Mouse (Mus musculus) embryonic facial prominence, embryonic 14.5 days (tissue): ENCODE data around the gene Pla2g2c. TPM values are rescaled to one million over a fixed set of nuclear protein-coding genes. Genes with fewer than 3 reads are reported as not detected.
A peak's percentile ranks its signal among the peaks of the same experiment; 100 is the strongest.

Source experiments
- ATAC-seq: fragments of 200-750 bp; cut with Nextera tagmentation; 2 replicates; pipeline ENCODE4 v1.8.0; 2017; ENCODE audit warnings: low read depth, moderate number of reproducible peaks, moderate TSS enrichment
- DNase-seq: peaks from one replicate; pipeline ENCODE4 v3.0.0-alpha.2; 2015; ENCODE audit warnings: low spot score
- H3K27ac ChIP-seq: fragments of 300-500 bp; sonication (generic); replicated peaks from 2 replicates; pipeline ENCODE4 v1.5.1; 2014; ENCODE audit warnings: low read depth, mild to moderate bottlenecking, low read length, moderate library complexity
- H3K27me3 ChIP-seq: fragments of 300-500 bp; sonication (generic); replicated peaks from 2 replicates; pipeline ENCODE4 v1.6.1; 2014; ENCODE audit warnings: low read length; ENCODE audit not compliant: control insufficient read depth, insufficient read depth
- H3K36me3 ChIP-seq: fragments of 300-500 bp; sonication (generic); 2 replicates; pipeline ENCODE4 v1.6.1; 2014; ENCODE audit warnings: low read length, mixed read lengths; ENCODE audit not compliant: control insufficient read depth, insufficient read depth
- H3K4me1 ChIP-seq: fragments of 300-500 bp; sonication (generic); 2 replicates; pipeline ENCODE4 v1.6.1; 2014; ENCODE audit warnings: antibody characterized with exemption, low read length; ENCODE audit not compliant: control insufficient read depth, insufficient read depth
- H3K4me2 ChIP-seq: fragments of 300-500 bp; sonication (generic); 2 replicates; pipeline ENCODE4 v1.6.1; 2014; ENCODE audit warnings: low read depth, mild to moderate bottlenecking, low read length, moderate library complexity, mixed read lengths
- H3K4me3 ChIP-seq: fragments of 300-500 bp; sonication (generic); 2 replicates; pipeline ENCODE4 v1.5.1; 2014; ENCODE audit warnings: low read depth, mild to moderate bottlenecking, low read length
- H3K9ac ChIP-seq: fragments of 300-500 bp; sonication (generic); 2 replicates; pipeline ENCODE4 v1.6.1; 2014; ENCODE audit warnings: low read depth, mild to moderate bottlenecking, low read length, moderate library complexity, mixed read lengths
- H3K9me3 ChIP-seq: fragments of 300-500 bp; sonication (generic); 2 replicates; pipeline ENCODE4 v1.6.1; 2016; ENCODE audit warnings: low read length; ENCODE audit not compliant: control insufficient read depth
- WGBS: fragments of 180-500 bp; shearing (Covaris S2); extraction: QIAGEN DNeasy Blood & Tissue Kit; methylation state at CpG from one replicate; pipeline ENCODE4 v1.1.7; 2014; 5-methylcytosine and 5-hydroxymethylcytosine counted together
- polyA plus RNA-seq: library from polyadenylated mRNA; unstranded; fragments of >200 nt; fragmentation: Nextera tagmentation; extraction: Ambion mirVana; gene quantifications from 2 replicates; pipeline ENCODE4 v1.2.1, GENCODE M21; 2014

Gene Pla2g2c
- polyA plus RNA-seq, 1 experiment from 2014 or later = 0.61 TPM

- 82% methylated on average over 5 of the region's 5 CpGs for WGBS
- no peak overlapping the region for H3K4me3 ChIP-seq
- no peak overlapping the region for H3K4me2 ChIP-seq
- H3K9ac ChIP-seq = no peak overlapping the region
- no peaks in the 10 kb centered on the region for H3K36me3 ChIP-seq
- ATAC-seq = no peak
- no peaks in the 10 kb centered on the region for H3K27me3 ChIP-seq
- DNase-seq = no peak
- H3K27ac ChIP-seq = no peak overlapping the region
- no peaks in the 10 kb centered on the region for H3K4me1 ChIP-seq
- H3K9me3 ChIP-seq = no peaks in the 10 kb centered on the region
These were observed 47.8 kb downstream of the Pla2g2c start for GRCm38 (mm10) chr4:138772386-138772785.

- Histone ChIP-seq H3K9ac (no peak within 1 kb of the TSS), H3K9me3 (no peaks in the 10 kb centered on the region), H3K4me1 (peaks cover 6% of the 10 kb centered on the region), H3K27me3 (no peaks in the 10 kb centered on the region), H3K27ac (no peak within 1 kb of the TSS), H3K36me3 (no peaks in the 10 kb centered on the region), H3K4me3 (no peak within 1 kb of the TSS), H3K4me2 (no peak within 1 kb of the TSS)
- no peak for ATAC-seq
- WGBS = 78% methylated on average over 6 of the region's 6 CpGs
- DNase-seq = no peak
These were observed 50.8 kb downstream of the Pla2g2c start, which contains the start of gene Pla2g2d for GRCm38 (mm10) chr4:138775435-138775834. Pla2g2d (plus strand) TSS chr4:138775735.

GRCm38 (mm10) chr4:138777417-138778407 is 53.1 kb downstream of the Pla2g2c start:
- DNase-seq (peak; percentile 32), ATAC-seq (peak; percentile 41; the same call in 1 of the 2 replicates)
- Histone ChIP-seq H3K4me1 (peaks cover 6% of the 10 kb centered on the region), H3K27ac (no peak overlapping the region), H3K4me3 (no peak overlapping the region), H3K36me3 (no peaks in the 10 kb centered on the region), H3K9me3 (no peaks in the 10 kb centered on the region), H3K9ac (no peak overlapping the region), H3K27me3 (no peaks in the 10 kb centered on the region), H3K4me2 (no peak overlapping the region)
- WGBS = 32% methylated on average over 19 of the region's 20 CpGs

- WGBS = 86% methylated on average over 5 of the region's 5 CpGs
- H3K4me3 ChIP-seq = no peak overlapping the region
- ATAC-seq (no peak), DNase-seq (no peak)
- H3K9me3 ChIP-seq = no peaks in the 10 kb centered on the region
- H3K27ac ChIP-seq = no peak overlapping the region
- H3K27me3 ChIP-seq = no peaks in the 10 kb centered on the region
- no peaks in the 10 kb centered on the region for H3K36me3 ChIP-seq
- no peak overlapping the region for H3K4me2 ChIP-seq
- H3K9ac ChIP-seq = no peak overlapping the region
- peaks cover 6% of the 10 kb centered on the region for H3K4me1 ChIP-seq
These were observed 55.7 kb downstream of the Pla2g2c start for GRCm38 (mm10) chr4:138780300-138780699.

- 70% methylated on average over 6 of the region's 6 CpGs for WGBS
These were observed 57.5 kb downstream of the Pla2g2c start for GRCm38 (mm10) chr4:138782098-138782497.

GRCm38 (mm10) chr4:138785721-138786120 is 61.1 kb downstream of the Pla2g2c start:
- Histone ChIP-seq H3K27me3 (no peaks in the 10 kb centered on the region), H3K4me3 (no peak overlapping the region), H3K9me3 (no peaks in the 10 kb centered on the region), H3K9ac (no peak overlapping the region), H3K4me2 (no peak overlapping the region), H3K36me3 (no peaks in the 10 kb centered on the region), H3K4me1 (no peaks in the 10 kb centered on the region), H3K27ac (no peak overlapping the region)
- 50% methylated on average over 4 of the region's 4 CpGs for WGBS
- ATAC-seq (no peak), DNase-seq (no peak)

More at GRCm38 (mm10) chr4:138782098-138782497, 57.5 kb downstream of the Pla2g2c start:
- H3K27ac ChIP-seq = no peak overlapping the region
- H3K36me3 ChIP-seq = no peaks in the 10 kb centered on the region
- no peaks in the 10 kb centered on the region for H3K27me3 ChIP-seq
- no peak overlapping the region for H3K4me2 ChIP-seq
- no peak for DNase-seq
- H3K4me1 ChIP-seq = peaks cover 6% of the 10 kb centered on the region
- no peak overlapping the region for H3K4me3 ChIP-seq
- no peaks in the 10 kb centered on the region for H3K9me3 ChIP-seq
- ATAC-seq = no peak
- no peak overlapping the region for H3K9ac ChIP-seq

GRCm38 (mm10) chr4:138786141-138786540 is 61.5 kb downstream of the Pla2g2c start:
- Histone ChIP-seq H3K4me2 (no peak overlapping the region), H3K36me3 (no peaks in the 10 kb centered on the region), H3K27ac (no peak overlapping the region), H3K4me1 (no peaks in the 10 kb centered on the region), H3K9me3 (no peaks in the 10 kb centered on the region), H3K27me3 (no peaks in the 10 kb centered on the region), H3K9ac (no peak overlapping the region), H3K4me3 (no peak overlapping the region)
- DNase-seq (no peak), ATAC-seq (no peak)
- WGBS = 40% methylated on average over 4 of the region's 4 CpGs

GRCm38 (mm10) chr4:138788381-138788780 is 63.8 kb downstream of the Pla2g2c start:
- Histone ChIP-seq H3K4me3 (no peak overlapping the region), H3K4me2 (no peak overlapping the region), H3K4me1 (no peaks in the 10 kb centered on the region), H3K36me3 (no peaks in the 10 kb centered on the region), H3K27ac (no peak overlapping the region), H3K9ac (no peak overlapping the region), H3K27me3 (no peaks in the 10 kb centered on the region), H3K9me3 (no peaks in the 10 kb centered on the region)
- WGBS = 70% methylated on average over 4 of the region's 4 CpGs
- no peak for DNase-seq
- ATAC-seq = no peak
